Mouse (Mus musculus) liver, postnatal 0 days (tissue): ENCODE data around the gene Iqcg.
"Not testable (repeated sequence)": the region's sequence is repeated elsewhere in the genome, so short reads cannot be mapped to it uniquely, and the experiment has no call there.

ENCODE experiments used
- CTCF ChIP-seq: sonication (generic); IDR thresholded peaks from 2 replicates; pipeline ENCODE4 v1.5.1; 2016; ENCODE audit warnings: antibody characterized with exemption, low read depth
- EP300 ChIP-seq: IDR thresholded peaks from 2 replicates; pipeline ENCODE4 v1.6.1; 2016; ENCODE audit warnings: antibody characterized with exemption, low read depth, mild to moderate bottlenecking

- TF ChIP-seq CTCF, EP300: not testable (repeated sequence)
Measured at GRCm38 (mm10) chr16:33058656-33059055, 2.6 kb upstream of the Iqcg start.
